Mouse (Mus musculus) frontal cortex, postnatal 14 days (tissue): ENCODE measurements at regions not wholly inside any gene's neighbourhood (a gene's known extent, or its start where the extent isn't known, plus 50 kb on each side); places are given as distances from the start of the nearest gene placed in this dataset.

Experiments used
- DNase-seq, 2 experiments: peaks; one replicate each; pipeline ENCODE4 v3.0.0; 2022; ENCODE audit warnings: low spot score in 2 of 2

DNA sequence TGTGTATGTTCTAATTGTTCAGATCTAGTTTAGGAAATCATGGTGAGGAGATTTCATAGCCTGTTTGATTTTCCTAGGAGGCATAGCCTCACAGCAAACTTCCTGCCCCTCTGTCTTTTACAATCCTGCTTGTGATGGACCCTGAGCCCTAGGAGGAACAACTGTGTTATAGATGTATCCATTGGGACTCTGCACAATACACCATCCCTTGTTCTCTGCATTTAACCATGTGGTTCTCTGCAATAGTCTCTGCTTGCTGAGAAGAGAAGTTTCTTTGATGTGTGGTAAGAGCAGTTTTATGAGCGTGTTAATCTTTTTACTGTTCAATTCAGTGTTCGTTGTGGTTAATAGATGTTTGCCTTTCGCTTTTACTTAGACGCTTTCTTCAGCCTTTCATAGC is 95.9 kb upstream of the Slc13a1 start:
- DNase-seq, result no peak

- DNase-seq, result no peak
Measured at GRCm38 (mm10) chr6:24262578-24262977, 94.7 kb upstream of the Slc13a1 start.

- no peak for DNase-seq
Measured at GRCm38 (mm10) chr6:24245591-24245990, 77.7 kb upstream of the Slc13a1 start.

GRCm38 (mm10) chr6:24238541-24238940 is 70.6 kb upstream of the Slc13a1 start:
- no peak for DNase-seq

GRCm38 (mm10) chr6:24238054-24238453 is 70.2 kb upstream of the Slc13a1 start:
- DNase-seq, result no peak

- no peak for DNase-seq
Measured at GRCm38 (mm10) chr6:24233626-24234025, 65.7 kb upstream of the Slc13a1 start.

DNA sequence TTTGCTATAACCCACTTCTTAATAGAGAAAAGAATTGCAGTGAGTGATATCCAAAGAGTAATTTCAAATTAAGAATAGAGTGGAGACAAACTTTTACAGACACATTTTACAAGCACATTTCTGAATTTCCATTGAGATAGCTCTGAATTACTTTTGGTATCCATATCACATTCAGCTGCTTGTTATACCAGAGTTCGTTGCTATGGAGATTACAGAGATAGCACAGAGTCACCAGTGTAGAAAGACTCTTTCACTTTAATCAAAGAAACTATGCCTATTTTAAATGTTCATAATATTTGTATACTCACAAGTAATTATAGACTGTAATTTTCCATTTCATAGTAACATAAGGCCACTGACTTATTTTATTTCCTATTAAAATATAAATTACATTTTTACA is 52.7 kb upstream of the Slc13a1 start:
- DNase-seq, result no peak

DNA sequence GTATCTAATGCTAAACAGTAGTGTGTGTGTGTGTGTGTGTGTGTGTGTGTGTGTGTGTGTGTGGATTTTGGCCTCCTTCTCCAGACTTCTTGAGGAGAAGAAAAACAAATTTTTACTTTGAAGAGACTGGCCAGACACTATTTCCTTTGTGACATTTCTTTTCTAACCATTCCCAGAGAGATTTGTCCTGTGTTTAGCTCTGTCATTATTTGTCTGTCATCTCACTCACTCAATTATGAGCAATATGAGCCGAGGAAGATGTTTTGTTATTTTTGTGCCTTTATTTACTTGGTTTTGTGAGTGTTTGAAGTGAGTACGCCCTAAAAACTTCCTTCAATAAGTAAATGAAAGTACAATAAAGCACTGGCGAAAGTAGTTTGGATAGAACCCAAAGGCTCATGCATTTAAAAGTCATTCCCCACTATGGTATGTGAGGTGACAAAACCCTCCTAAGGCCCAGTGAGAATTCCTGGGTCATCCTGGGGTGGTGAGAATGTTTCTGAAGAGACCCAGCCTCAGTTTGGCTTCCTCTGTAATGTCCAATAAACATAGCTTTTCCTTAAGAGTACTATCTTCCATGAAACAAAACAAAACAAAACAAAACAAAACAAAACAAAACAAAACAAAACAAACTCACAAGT is 52.1 kb upstream of the Slc13a1 start:
- DNase-seq, result no peak
